Mouse (Mus musculus) kidney, adult 18-20 months (tissue): ENCODE results near the gene Mip.
"Not testable (repeated sequence)": the region's sequence is repeated elsewhere in the genome, so short reads cannot be mapped to it uniquely, and the experiment has no call there.

Experiments used
- DNase-seq: peaks from one replicate; pipeline ENCODE4 v3.0.0; 2021

Mip gene

DNA sequence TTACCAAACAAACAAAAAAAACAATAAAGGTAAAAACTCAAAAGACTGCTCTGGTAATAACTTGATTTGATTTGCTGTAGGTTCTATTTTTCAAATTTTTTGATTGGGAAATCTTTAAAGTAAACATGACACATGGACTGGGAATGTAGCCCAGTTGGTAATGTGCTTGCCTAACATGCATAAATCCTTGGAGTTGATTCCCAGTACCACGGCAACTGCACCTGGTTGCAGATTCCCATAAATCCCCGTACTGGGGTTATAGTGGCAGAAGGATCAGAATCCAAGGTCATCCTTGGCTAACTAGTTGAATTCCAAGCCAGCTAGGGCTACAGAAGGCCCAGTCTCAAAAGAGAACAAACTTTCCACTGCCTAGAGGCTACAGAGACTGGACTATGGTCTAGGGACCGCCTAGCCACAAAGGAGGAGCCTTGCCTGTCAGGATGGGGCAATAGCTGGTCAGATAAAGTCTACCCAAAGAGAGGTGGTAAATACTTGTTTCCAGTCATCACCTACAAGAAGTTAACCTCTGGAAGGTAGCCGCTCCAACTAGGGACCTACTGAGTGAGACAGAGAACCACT lies 28.1 kb downstream of the Mip start, which contains the start of gene Apon:
Gene Apon, plus strand, starts transcription at position 420 of the 579 bp plus-strand sequence.
- no peak for DNase-seq

GRCm38 (mm10) chr10:128255925-128256324 lies 30.3 kb downstream of the Mip start:
- DNase-seq, result no peak

DNA sequence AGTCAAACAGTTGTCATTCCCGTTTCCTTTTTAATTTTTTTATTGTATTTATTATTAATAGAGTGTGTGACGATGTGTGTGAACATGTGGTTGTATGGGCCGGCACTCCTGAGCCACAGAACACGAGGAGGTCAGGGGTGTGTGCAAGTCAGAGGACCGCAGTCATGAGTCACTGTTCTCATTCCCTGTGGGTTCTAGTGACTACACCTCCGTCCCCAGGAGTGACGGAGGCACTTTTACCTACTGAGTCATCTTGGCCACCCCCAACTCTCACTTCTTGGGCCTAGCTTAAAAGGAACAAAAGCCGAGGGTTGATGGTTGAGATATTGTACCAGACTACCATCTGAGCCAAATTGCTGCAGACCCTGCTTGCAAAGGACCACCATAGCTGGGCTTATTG lies 30.7 kb downstream of the Mip start:
- DNase-seq, result no peak

DNA sequence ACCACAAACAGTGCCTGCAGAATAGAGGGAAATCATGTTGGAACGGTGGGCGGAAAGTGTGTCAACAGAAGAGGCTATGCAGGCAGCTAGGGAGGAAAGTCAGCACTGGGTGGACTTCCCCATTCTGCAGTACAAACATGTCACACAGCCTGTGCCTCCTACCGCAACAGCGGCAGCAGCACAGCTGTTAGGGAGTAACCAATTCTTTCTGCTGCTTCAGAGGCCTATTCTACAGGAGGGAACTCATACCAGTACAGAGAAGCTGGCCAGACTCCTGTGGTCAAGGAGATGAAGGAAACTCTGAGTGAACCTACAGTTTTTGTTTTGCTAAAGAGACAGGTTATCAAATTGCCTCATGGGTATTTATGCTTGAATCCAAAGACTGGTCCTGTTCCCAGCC lies 33.3 kb downstream of the Mip start:
- no peak for DNase-seq

GRCm38 (mm10) chr10:128259946-128260345 lies 34.3 kb downstream of the Mip start:
- DNase-seq, result no peak

- not testable (repeated sequence) for DNase-seq
Observed at GRCm38 (mm10) chr10:128260376-128260775, 34.7 kb downstream of the Mip start.

- DNase-seq, result no peak
Observed at GRCm38 (mm10) chr10:128262300-128262699, 36.7 kb downstream of the Mip start.

- DNase-seq, result no peak
Observed at GRCm38 (mm10) chr10:128263393-128264310, 38.0 kb downstream of the Mip start.

DNA sequence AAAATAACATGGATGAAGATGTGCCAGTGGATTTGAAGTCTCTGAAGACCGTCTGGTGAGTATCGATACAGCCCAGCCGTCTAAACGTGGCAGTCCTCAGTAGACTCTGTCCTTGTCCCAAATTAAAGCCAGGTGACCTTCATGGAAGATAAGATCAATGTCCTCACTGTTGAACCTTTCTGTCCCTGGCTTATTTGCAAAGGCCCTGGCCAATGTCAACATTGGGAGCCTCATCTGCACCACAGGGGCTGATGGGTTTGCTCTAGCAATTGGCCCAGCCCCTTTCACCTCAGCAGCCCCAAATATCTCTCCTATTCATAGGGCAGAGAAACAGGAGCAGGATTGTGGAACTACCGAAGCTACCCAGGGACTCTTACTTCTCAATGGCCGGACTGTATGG lies 42.7 kb downstream of the Mip start, which contains the start of gene Apof:
Gene Apof, plus strand, starts transcription at position 301 of the 400 bp plus-strand sequence.
- no peak for DNase-seq

DNA sequence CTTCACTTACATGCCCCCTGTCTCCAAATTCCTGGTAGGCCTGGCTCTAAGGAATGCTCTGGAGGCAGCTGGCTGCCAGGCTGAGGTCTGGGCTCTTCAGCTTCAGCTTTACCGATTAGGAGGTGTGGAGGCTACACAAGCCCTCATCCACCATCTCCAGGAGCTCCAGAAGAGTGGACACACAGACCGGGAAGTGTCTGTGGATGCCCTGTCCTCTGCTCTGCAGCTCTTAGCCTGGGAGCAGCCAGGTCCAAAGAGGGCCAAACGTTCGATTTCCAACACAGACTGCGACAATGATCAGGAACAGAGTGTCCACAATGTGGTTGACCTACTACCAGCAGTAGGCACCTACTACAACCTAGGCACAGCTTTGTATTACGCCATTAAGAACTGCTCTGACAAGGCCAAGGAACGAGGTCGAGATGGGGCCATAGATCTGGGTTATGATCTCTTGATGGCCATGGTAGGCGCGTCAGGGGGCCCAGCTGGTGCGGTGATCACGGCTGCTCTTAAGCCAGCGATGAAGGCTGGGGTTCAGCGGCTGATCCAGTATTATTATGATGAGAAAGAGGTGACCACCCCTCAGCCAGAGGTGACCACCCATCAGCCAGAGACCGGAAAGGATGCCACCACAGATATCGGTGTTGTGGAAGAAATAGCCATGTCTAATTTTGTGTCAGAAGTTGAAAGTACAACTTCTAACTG lies 43.7 kb downstream of the Mip start:
- no peak for DNase-seq

DNA sequence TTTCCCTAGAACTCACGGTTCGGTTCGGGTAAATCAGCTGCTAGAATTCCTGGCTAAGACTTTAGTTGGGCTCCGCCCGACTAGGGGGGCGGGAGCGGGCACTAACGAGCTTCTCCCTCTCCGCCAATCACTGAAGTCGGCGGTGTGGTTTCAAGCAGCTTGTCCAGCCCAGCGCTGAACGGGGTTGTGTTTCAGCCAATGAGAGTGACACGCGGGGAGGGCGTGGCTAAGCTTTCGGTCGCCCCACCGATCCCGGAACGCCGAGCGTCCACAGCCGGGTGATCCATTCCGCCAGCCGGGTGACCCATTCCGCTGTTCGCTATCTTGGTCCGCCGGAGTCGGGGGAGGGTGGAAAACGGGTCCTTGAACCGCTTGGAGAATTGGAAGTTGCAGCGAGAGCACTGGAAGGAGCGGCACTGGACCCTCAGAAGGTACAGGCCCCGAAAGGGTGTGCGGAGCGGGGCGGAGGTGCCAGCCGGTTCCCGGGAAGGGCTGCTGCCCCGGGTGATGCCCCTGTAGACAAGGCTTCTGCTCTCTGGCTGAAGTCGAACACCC lies 44.7 kb downstream of the Mip start, which contains the start of gene Stat2:
Gene Stat2, plus strand, starts transcription at position 273 of the 555 bp plus-strand sequence.
- DNase-seq, result peak; percentile 97

GRCm38 (mm10) chr10:128270866-128271265 lies 45.2 kb downstream of the Mip start:
- no peak for DNase-seq

GRCm38 (mm10) chr10:128271883-128272282 lies 46.2 kb downstream of the Mip start:
- no peak for DNase-seq

GRCm38 (mm10) chr10:128272819-128273439 lies 47.3 kb downstream of the Mip start:
- DNase-seq, result not testable (repeated sequence)

GRCm38 (mm10) chr10:128275374-128275773 lies 49.7 kb downstream of the Mip start:
- not testable (repeated sequence) for DNase-seq

DNA sequence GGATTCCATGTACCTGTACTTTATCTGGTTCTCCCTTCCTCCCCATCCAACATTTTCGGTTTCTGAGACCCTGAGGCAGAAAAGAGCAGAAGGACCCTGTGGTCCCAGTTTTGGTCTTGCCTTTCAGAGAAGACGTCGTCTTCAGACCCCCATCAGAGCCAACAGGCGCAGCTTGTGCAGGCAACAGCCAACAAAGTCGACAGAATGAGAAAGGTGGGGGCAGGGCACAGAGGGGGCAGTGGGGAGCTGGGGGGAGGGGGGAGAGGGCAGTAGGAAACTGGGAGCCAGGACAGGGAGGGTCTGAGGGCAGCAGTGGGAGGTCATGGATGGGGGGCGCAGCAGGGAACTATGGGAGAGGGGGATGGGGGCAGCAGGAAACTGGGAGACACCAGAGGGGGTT lies 52.5 kb downstream of the Mip start:
- no peak for DNase-seq

DNA sequence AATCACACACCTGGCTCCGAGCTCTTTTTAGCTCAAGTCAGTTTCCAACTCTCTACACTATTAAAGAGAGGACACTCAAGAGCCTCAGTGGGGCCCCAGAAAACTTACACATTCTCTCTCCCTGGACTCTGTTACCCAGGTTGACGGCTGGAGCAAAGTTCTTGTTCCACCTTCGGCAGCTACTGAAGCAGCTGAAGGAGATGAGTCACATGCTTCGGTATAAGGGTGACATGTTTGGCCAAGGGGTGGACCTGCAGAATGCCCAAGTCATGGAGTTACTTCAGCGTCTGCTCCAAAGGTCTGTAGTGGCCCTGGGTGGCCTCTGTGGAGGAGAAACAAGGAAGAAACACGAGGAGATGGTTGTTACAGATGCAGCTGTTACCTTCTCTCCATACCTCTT lies 55.3 kb downstream of the Mip start:
- DNase-seq, result peak; percentile 23
